Mouse (Mus musculus) heart, embryonic 11.5 days (tissue): ENCODE data around the gene Kcnq1. TPM values are rescaled to one million over a fixed set of nuclear protein-coding genes. Genes with fewer than 3 reads are reported as not detected.

Experiments used
- ATAC-seq: fragments of 200-750 bp; cut with Nextera tagmentation; replicated peaks from 2 replicates; pipeline ENCODE4 v1.8.0; 2017; ENCODE audit warnings: moderate library complexity; ENCODE audit not compliant: insufficient number of reproducible peaks, low FRiP score, low TSS enrichment
- H3K27ac ChIP-seq: fragments of 300-500 bp; sonication (generic); 2 replicates; pipeline ENCODE4 v1.5.1; 2014; ENCODE audit warnings: mild to moderate bottlenecking, low read depth, low read length
- H3K27me3 ChIP-seq: fragments of 300-500 bp; sonication (generic); 2 replicates; pipeline ENCODE4 v1.6.1; 2014; ENCODE audit warnings: mild to moderate bottlenecking, low read length, mixed read lengths; ENCODE audit not compliant: control insufficient read depth, insufficient read depth
- H3K36me3 ChIP-seq: fragments of 300-500 bp; sonication (generic); 2 replicates; pipeline ENCODE4 v1.6.1; 2014; ENCODE audit warnings: mild to moderate bottlenecking, low read length, moderate library complexity, mixed read lengths; ENCODE audit not compliant: control insufficient read depth, insufficient read depth
- H3K4me1 ChIP-seq: fragments of 300-500 bp; sonication (generic); 2 replicates; pipeline ENCODE4 v1.6.1; 2014; ENCODE audit warnings: low read length; ENCODE audit not compliant: control insufficient read depth, insufficient read depth
- H3K4me2 ChIP-seq: fragments of 300-500 bp; sonication (generic); 2 replicates; pipeline ENCODE4 v1.6.1; 2014; ENCODE audit warnings: mild to moderate bottlenecking, moderate library complexity
- H3K4me3 ChIP-seq: fragments of 300-500 bp; sonication (generic); 2 replicates; pipeline ENCODE4 v1.5.1; 2014; ENCODE audit warnings: low read depth, low read length
- H3K9ac ChIP-seq: fragments of 300-500 bp; sonication (generic); 2 replicates; pipeline ENCODE4 v1.6.1; 2014; ENCODE audit warnings: mild to moderate bottlenecking, low read depth, low read length, moderate library complexity
- H3K9me3 ChIP-seq: fragments of 300-500 bp; sonication (generic); replicated peaks from 2 replicates; pipeline ENCODE4 v1.6.1; 2016; ENCODE audit warnings: low read length; ENCODE audit not compliant: control insufficient read depth
- WGBS: fragments of 180-500 bp; shearing (Covaris S2); extraction: QIAGEN DNeasy Blood & Tissue Kit; methylation state at CpG from one replicate; pipeline ENCODE4 v1.1.7; 2014; ENCODE audit not compliant: insufficient replicate concordance; 5-methylcytosine and 5-hydroxymethylcytosine counted together
- polyA plus RNA-seq: library from polyadenylated mRNA; unstranded; fragments of >200 nt; fragmentation: Nextera tagmentation; extraction: Ambion mirVana; gene quantifications from 2 replicates; pipeline ENCODE4 v1.2.1, GENCODE M21; 2014

The Kcnq1 gene
- polyA plus RNA-seq, 1 experiment from 2014 or later = 9.2 TPM

- H3K4me3 ChIP-seq = no peak overlapping the region
- no peak for ATAC-seq
Measured at GRCm38 (mm10) chr7:143095554-143095907, 10.6 kb upstream of the Kcnq1 start.

GRCm38 (mm10) chr7:143100759-143101158 lies 5.4 kb upstream of the Kcnq1 start:
- Histone ChIP-seq H3K27ac (no peak overlapping the region), H3K9me3 (no peaks in the 10 kb centered on the region), H3K4me2 (no peak overlapping the region), H3K4me1 (no peaks in the 10 kb centered on the region), H3K9ac (no peak overlapping the region), H3K4me3 (no peak overlapping the region), H3K27me3 (peaks cover 21% of the 10 kb centered on the region), H3K36me3 (no peaks in the 10 kb centered on the region)
- WGBS = 65% methylated on average over 4 of the region's 4 CpGs
- no peak for ATAC-seq

More at GRCm38 (mm10) chr7:143095554-143095907, 10.6 kb upstream of the Kcnq1 start:
- no peaks in the 10 kb centered on the region for H3K4me1 ChIP-seq
- no peak overlapping the region for H3K9ac ChIP-seq
- no peak overlapping the region for H3K4me2 ChIP-seq
- no peak overlapping the region for H3K27ac ChIP-seq
- H3K9me3 ChIP-seq = no peaks in the 10 kb centered on the region
- H3K27me3 ChIP-seq = peaks cover 5% of the 10 kb centered on the region
- 46% methylated on average over 1 of the region's 1 CpGs for WGBS
- H3K36me3 ChIP-seq = no peaks in the 10 kb centered on the region

- no peaks in the 10 kb centered on the region for H3K36me3 ChIP-seq
- no peak overlapping the region for H3K9ac ChIP-seq
- 59% methylated on average over 11 of the region's 11 CpGs for WGBS
- H3K27ac ChIP-seq = no peak overlapping the region
- H3K4me3 ChIP-seq = no peak overlapping the region
- H3K4me1 ChIP-seq = peaks cover 35% of the 10 kb centered on the region
- no peaks in the 10 kb centered on the region for H3K9me3 ChIP-seq
- H3K4me2 ChIP-seq = no peak overlapping the region
- ATAC-seq = no peak
- peaks cover 48% of the 10 kb centered on the region for H3K27me3 ChIP-seq
Measured at GRCm38 (mm10) chr7:143105258-143105897, 784 bp upstream of the Kcnq1 start.

GRCm38 (mm10) chr7:143106672-143107465 lies 707 bp downstream of the Kcnq1 start:
- Histone ChIP-seq H3K27ac (no peak overlapping the region), H3K9ac (peak overlapping the region; percentile 69), H3K27me3 (peaks cover 45% of the 10 kb centered on the region), H3K9me3 (no peaks in the 10 kb centered on the region), H3K4me1 (peaks cover 50% of the 10 kb centered on the region), H3K36me3 (no peaks in the 10 kb centered on the region), H3K4me3 (peak overlapping the region; percentile 51), H3K4me2 (peak overlapping the region; percentile 83)
- ATAC-seq = 0 out of 2 replicates have a peak, but pooled peaks have one; percentile 24
- WGBS = 6% methylated on average over 54 of the region's 57 CpGs

DNA sequence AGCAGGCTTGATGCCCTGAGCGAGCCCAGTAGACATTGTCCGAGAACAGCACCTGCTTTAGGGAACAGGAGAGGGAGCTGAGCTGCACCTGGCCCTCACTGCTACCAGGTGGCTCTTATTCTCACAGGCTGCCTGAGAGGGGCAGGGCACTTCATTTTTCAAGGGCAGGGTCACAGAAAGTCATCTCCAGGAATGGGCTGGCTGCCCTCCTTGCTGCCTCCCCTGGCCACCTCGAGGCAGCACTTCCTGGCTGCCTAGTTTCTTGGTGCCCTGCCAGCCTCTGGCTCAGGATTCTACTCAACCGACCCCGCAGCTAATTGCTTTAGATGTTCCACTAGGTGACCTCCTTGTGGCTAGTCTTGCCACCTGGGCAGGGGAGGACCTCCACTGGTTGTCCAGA lies 2.0 kb downstream of the Kcnq1 start:
- Histone ChIP-seq H3K27ac (no peak overlapping the region), H3K27me3 (peaks cover 42% of the 10 kb centered on the region), H3K36me3 (no peaks in the 10 kb centered on the region), H3K4me2 (peak overlapping the region; percentile 83), H3K4me1 (peaks cover 60% of the 10 kb centered on the region), H3K9me3 (no peaks in the 10 kb centered on the region), H3K9ac (0 out of 2 replicates have a peak overlapping the region, but pooled peaks have one; percentile 22), H3K4me3 (peak overlapping the region; percentile 51)
- WGBS = 45% methylated on average over 5 of the region's 5 CpGs
- ATAC-seq = no peak

- no peaks in the 10 kb centered on the region for H3K9me3 ChIP-seq
- no peak overlapping the region for H3K9ac ChIP-seq
- H3K27ac ChIP-seq = 0 out of 2 replicates have a peak overlapping the region, but pooled peaks have one; percentile 59
- 25% methylated on average over 3 of the region's 3 CpGs for WGBS
- no peak overlapping the region for H3K4me3 ChIP-seq
- H3K27me3 ChIP-seq = peaks cover 42% of the 10 kb centered on the region
- ATAC-seq = 0 out of 2 replicates have a peak, but pooled peaks have one; percentile 12
- H3K4me1 ChIP-seq = peaks cover 61% of the 10 kb centered on the region
- H3K4me2 ChIP-seq = peak overlapping the region; percentile 83
- H3K36me3 ChIP-seq = no peaks in the 10 kb centered on the region
Measured at GRCm38 (mm10) chr7:143108996-143109660, 3.0 kb downstream of the Kcnq1 start.

- ATAC-seq = no peak
- H3K4me3 ChIP-seq = no peak overlapping the region
- H3K27me3 ChIP-seq = peaks cover 40% of the 10 kb centered on the region
- WGBS = 59% methylated on average over 3 of the region's 3 CpGs
- H3K4me1 ChIP-seq = peaks cover 61% of the 10 kb centered on the region
- no peaks in the 10 kb centered on the region for H3K9me3 ChIP-seq
- no peaks in the 10 kb centered on the region for H3K36me3 ChIP-seq
- peak overlapping the region; percentile 83 for H3K4me2 ChIP-seq
- H3K9ac ChIP-seq = 0 out of 2 replicates have a peak overlapping the region, but pooled peaks have one; percentile 46
- H3K27ac ChIP-seq = no peak overlapping the region
Measured at GRCm38 (mm10) chr7:143109696-143110095, 3.5 kb downstream of the Kcnq1 start.

DNA sequence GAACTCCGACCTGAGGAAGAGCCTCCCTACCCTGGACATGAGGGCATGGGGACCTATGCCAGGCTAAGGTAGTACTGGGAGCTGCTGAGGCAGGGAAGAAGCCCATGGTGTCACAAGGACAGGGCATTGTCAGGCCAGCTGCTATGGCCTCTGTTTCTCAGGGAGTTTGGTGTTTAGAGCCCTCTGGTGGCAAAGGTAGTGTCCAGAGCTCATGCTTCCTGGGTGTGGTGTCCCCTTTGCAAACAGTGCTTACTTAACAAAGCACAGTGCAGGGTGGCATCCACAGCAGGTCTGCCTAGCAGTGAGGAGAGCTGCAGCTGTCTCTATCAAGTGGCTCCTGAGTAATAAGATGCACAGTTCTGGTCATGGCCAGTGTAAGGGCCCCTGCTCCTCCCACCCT lies 4.6 kb downstream of the Kcnq1 start:
- Histone ChIP-seq H3K27ac (peak overlapping the region; percentile 94), H3K27me3 (peaks cover 30% of the 10 kb centered on the region), H3K4me3 (no peak overlapping the region), H3K9me3 (no peaks in the 10 kb centered on the region; the same call in 1 of the 2 replicates), H3K9ac (0 out of 2 replicates have a peak overlapping the region, but pooled peaks have one; percentile 22), H3K4me2 (peak overlapping the region; percentile 29; the same call in 1 of the 2 replicates), H3K4me1 (peaks cover 61% of the 10 kb centered on the region), H3K36me3 (no peaks in the 10 kb centered on the region)
- ATAC-seq = no peak
- WGBS = 65% methylated on average over 1 of the region's 1 CpGs
